Mouse (Mus musculus): ENCODE data around the gene Selenon. TPM values are rescaled to one million over a fixed set of nuclear protein-coding genes. Genes with fewer than 3 reads are reported as not detected.

Gene Selenon
- polyA plus RNA-seq (2015; fragmentation: Nextera tagmentation; extraction: Ambion mirVana) = 9.7 and 10.4 TPM in 2 replicates

DNA sequence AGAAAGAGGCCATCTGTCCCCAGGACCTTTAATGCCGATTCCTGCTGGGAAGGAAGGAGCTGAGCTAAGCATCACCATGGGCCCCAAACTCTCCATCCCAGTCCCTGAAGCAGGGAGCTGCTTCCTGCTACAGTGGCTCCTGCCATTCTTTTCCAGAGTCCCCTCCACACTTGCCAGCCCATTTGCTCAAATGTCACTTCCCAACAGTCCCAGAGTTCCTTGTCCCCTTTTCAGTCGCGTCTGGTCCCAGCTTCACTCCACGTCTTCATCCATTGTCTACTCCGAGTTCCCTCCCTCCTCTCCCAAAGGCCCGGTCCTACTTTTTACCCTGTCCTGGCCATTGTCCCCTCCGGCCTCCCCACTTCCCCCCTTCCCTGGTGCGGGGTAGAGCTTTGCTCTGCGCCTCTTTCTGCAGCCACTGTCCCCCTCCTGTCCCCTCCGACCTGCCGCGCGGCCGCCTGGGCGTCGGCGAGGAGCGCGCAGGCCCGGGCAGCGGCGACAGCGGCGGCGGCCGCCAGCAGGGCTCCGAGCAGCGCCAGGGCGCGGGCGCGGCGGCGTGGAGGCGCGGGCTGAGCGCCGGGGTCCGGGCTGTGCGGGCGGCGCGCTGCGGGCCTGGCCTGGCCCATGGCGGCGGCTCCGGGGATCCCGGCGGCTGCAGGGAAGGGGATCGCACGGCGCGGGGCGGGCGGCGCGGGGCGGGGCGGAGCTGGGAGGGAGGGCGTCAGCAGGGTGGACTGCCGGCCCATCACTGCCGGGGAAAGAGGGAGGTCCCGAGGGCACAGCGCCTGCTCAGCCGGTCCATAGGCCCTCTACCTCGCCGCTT lies at the start of gene Selenon:
Gene Selenon, minus strand, starts transcription at position 673 of the 823 bp plus-strand sequence.
- Histone ChIP-seq H3K4me2 (ENCODE audit: low read depth, low read length) (peak within 1 kb of the TSS; percentile 82), H3K4me3 (ENCODE audit: low read length) (peak within 1 kb of the TSS; percentile 85), H3K4me1 (replicated peaks; ENCODE audit: control insufficient read depth, insufficient read depth, low read length) (peaks cover 30% of the 10 kb centered on the region), H3K9me3 (ENCODE audit: control insufficient read depth, low read length) (peaks cover 7% of the 10 kb centered on the region), H3K27me3 (ENCODE audit: control insufficient read depth, insufficient read depth, low read depth, low read length) (no peaks in the 10 kb centered on the region), H3K36me3 (ENCODE audit: control insufficient read depth, insufficient read depth, low read length) (peaks cover 12% of the 10 kb centered on the region), H3K9ac (ENCODE audit: low read length) (peak within 1 kb of the TSS; percentile 95), H3K27ac (ENCODE audit: low read length) (peak within 1 kb of the TSS; percentile 85)
- peak; percentile 94 for ATAC-seq (ENCODE audit: low read depth)
- WGBS = 1% methylated on average over 45 of the region's 67 CpGs

DNA sequence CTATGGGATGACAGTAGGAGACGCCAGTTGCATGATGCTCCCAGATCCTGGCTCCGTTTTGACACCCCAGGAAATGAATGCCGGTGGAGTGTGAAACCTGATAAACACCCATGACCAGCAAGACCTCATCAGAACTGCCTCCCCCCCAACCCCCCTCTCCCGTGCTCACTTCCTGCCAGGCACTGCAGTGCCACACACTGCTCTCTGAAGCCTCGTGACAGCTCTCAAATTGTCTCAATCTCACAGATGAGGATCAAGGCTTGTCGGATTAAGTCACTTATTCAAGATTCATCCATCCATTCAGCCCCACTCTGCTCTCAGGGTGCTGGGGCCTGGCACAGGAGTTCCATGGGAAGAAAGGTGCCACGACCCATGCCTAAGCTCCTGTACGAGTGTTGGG lies 49.4 kb upstream of the Selenon start:
- ATAC-seq (ENCODE audit: low read depth) = no peak
- Histone ChIP-seq H3K27me3 (ENCODE audit: control insufficient read depth, insufficient read depth, low read depth, low read length) (no peaks in the 10 kb centered on the region), H3K36me3 (ENCODE audit: control insufficient read depth, insufficient read depth, low read length) (no peaks in the 10 kb centered on the region), H3K4me3 (ENCODE audit: low read length) (no peak overlapping the region), H3K27ac (ENCODE audit: low read length) (no peak overlapping the region), H3K9ac (ENCODE audit: low read length) (0 out of 2 replicates have a peak overlapping the region, but pooled peaks have one; percentile 36), H3K4me1 (replicated peaks; ENCODE audit: control insufficient read depth, insufficient read depth, low read length) (peaks cover 10% of the 10 kb centered on the region; the same call in 1 of the 2 replicates), H3K9me3 (ENCODE audit: control insufficient read depth, low read length) (no peaks in the 10 kb centered on the region), H3K4me2 (ENCODE audit: low read depth, low read length) (no peak overlapping the region)
- WGBS = 37% methylated on average over 8 of the region's 8 CpGs

DNA sequence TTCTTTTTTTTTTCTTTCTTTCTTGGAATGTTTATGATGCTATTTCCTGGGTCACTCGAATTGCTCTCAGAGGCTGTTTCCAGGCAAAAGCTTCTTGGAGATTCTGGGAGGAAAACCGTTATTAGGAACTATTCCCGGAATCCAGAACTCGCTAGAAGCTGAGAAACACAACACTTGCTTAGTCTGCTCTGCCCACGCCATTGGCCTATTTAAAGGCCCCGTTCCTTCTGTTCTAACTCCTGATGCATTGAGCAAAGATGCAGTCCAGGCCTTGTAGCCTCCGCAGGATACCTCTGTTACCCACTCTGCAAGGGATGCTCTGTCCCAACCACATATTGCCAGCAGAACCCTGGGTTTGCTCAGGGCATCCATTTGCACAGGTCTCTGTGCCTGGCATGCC lies 48.8 kb upstream of the Selenon start:
- Histone ChIP-seq H3K9me3 (ENCODE audit: control insufficient read depth, low read length) (no peaks in the 10 kb centered on the region), H3K27me3 (ENCODE audit: control insufficient read depth, insufficient read depth, low read depth, low read length) (no peaks in the 10 kb centered on the region), H3K4me2 (ENCODE audit: low read depth, low read length) (no peak overlapping the region), H3K9ac (ENCODE audit: low read length) (no peak overlapping the region), H3K4me1 (replicated peaks; ENCODE audit: control insufficient read depth, insufficient read depth, low read length) (peaks cover 5% of the 10 kb centered on the region; the same call in 1 of the 2 replicates), H3K36me3 (ENCODE audit: control insufficient read depth, insufficient read depth, low read length) (no peaks in the 10 kb centered on the region), H3K4me3 (ENCODE audit: low read length) (no peak overlapping the region), H3K27ac (ENCODE audit: low read length) (no peak overlapping the region)
- ATAC-seq (ENCODE audit: low read depth) = no peak
- 56% methylated on average over 7 of the region's 7 CpGs for WGBS

DNA sequence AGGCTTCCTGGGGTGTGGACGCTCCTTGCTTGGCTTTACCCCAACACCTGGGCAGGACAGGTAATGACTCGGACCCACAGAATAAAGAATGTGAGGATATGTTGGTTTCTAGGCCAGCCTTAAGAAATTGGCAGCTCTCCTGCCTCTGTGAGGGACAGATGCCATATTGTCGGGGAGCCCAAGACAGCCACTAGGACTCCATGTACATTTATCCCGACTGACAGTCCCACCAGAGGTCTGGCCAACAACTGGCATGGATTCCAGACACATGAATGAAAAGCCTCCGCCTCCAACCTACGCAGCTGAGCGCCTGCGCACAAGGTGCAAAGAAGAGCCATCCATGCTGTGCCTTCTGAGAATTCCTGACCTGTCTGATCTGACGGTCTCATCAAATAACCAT lies 48.1 kb upstream of the Selenon start:
- ATAC-seq (ENCODE audit: low read depth) = no peak
- Histone ChIP-seq H3K27ac (ENCODE audit: low read length) (no peak overlapping the region), H3K9me3 (ENCODE audit: control insufficient read depth, low read length) (no peaks in the 10 kb centered on the region), H3K4me3 (ENCODE audit: low read length) (no peak overlapping the region), H3K36me3 (ENCODE audit: control insufficient read depth, insufficient read depth, low read length) (no peaks in the 10 kb centered on the region), H3K27me3 (ENCODE audit: control insufficient read depth, insufficient read depth, low read depth, low read length) (no peaks in the 10 kb centered on the region), H3K4me2 (ENCODE audit: low read depth, low read length) (no peak overlapping the region), H3K9ac (ENCODE audit: low read length) (no peak overlapping the region), H3K4me1 (replicated peaks; ENCODE audit: control insufficient read depth, insufficient read depth, low read length) (peaks cover 5% of the 10 kb centered on the region; the same call in 1 of the 2 replicates)
- 84% methylated on average over 9 of the region's 9 CpGs for WGBS

DNA sequence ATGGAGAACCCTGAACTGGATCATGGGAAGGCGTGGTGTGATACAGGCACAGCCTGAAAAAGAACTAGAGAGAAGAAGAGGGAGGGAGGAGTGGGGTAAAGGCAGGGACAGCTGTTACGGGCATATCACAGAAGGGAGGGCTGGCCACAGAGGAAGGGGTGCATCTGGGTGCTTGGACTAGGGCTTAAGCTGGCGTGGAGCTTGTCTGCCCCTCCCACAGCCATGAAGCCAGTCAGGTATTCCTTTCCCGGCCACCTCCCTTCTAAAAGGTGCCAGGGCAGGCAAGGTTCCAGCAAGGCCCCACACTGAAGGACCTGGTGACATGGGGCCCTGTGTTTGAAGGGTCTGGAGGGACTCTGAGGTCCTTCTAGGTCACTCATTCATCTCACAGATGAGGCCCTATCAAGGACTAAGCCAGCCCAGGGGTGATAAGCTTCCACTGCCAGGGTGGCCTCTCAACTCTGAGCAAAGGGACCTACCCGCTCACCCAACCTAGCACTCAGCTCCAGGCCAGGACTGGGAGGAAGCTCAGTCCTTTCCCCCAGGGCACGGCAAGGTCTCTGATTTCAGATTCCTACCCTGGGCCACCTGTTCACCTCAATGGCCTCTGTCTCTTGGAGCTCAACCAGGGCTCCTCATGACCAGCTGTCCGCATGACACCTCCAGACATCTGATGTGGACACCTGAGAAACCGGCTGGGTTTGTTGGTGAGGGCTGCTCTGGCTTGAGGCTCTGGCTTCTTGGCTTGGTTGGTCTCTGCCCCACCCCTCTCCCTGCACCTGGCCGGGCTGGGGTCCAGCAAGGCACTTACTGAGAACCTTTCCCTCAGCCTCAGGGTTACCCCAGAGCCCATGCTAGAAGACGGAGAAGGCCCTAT lies 45.1 kb upstream of the Selenon start:
- Histone ChIP-seq H3K4me1 (replicated peaks; ENCODE audit: control insufficient read depth, insufficient read depth, low read length) (peaks cover 5% of the 10 kb centered on the region; the same call in 1 of the 2 replicates), H3K27ac (ENCODE audit: low read length) (no peak overlapping the region), H3K9ac (ENCODE audit: low read length) (no peak overlapping the region), H3K9me3 (ENCODE audit: control insufficient read depth, low read length) (no peaks in the 10 kb centered on the region), H3K4me3 (ENCODE audit: low read length) (no peak overlapping the region), H3K36me3 (ENCODE audit: control insufficient read depth, insufficient read depth, low read length) (no peaks in the 10 kb centered on the region), H3K27me3 (ENCODE audit: control insufficient read depth, insufficient read depth, low read depth, low read length) (no peaks in the 10 kb centered on the region), H3K4me2 (ENCODE audit: low read depth, low read length) (no peak overlapping the region)
- ATAC-seq (ENCODE audit: low read depth) = no peak
- WGBS = 60% methylated on average over 10 of the region's 10 CpGs

DNA sequence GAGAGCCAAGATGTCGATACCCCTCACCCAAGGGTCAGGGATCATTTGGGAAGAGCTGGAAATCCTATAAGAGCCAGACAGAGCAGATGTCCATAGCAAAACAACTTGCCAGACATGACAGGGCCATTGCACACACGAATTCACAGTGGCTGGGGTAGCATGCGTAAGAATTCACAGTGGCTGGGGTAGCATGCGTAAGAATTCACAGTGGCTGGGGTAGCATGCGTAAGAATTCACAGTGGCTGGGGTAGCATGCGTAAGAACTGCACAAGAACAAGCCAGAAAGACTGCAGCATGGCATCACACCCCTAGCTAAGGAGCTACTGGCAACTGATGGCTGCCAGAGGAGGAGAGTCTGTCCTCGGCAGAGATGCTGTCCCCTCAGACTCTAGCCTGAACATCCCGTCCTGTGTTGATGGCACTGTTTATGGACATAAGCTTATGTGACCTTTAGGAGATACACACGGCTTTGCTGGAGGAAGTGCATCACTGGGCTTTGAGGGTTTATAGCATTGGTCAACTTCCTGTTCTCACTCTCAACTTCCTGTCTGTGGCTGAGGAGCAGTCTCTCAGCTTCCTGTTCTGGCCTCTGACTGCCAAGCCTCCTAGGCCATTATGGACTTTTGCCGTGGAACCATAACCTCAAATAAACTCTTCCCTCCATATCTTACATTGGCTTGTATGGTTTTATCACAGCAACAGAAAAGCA lies 42.9 kb upstream of the Selenon start:
- 76% methylated on average over 10 of the region's 10 CpGs for WGBS
- Histone ChIP-seq H3K36me3 (ENCODE audit: control insufficient read depth, insufficient read depth, low read length) (no peaks in the 10 kb centered on the region), H3K4me2 (ENCODE audit: low read depth, low read length) (no peak overlapping the region), H3K27me3 (ENCODE audit: control insufficient read depth, insufficient read depth, low read depth, low read length) (no peaks in the 10 kb centered on the region), H3K27ac (ENCODE audit: low read length) (no peak overlapping the region), H3K9ac (ENCODE audit: low read length) (no peak overlapping the region), H3K4me3 (ENCODE audit: low read length) (no peak overlapping the region), H3K9me3 (ENCODE audit: control insufficient read depth, low read length) (no peaks in the 10 kb centered on the region), H3K4me1 (replicated peaks; ENCODE audit: control insufficient read depth, insufficient read depth, low read length) (peaks cover 11% of the 10 kb centered on the region)
- ATAC-seq (ENCODE audit: low read depth) = no peak

DNA sequence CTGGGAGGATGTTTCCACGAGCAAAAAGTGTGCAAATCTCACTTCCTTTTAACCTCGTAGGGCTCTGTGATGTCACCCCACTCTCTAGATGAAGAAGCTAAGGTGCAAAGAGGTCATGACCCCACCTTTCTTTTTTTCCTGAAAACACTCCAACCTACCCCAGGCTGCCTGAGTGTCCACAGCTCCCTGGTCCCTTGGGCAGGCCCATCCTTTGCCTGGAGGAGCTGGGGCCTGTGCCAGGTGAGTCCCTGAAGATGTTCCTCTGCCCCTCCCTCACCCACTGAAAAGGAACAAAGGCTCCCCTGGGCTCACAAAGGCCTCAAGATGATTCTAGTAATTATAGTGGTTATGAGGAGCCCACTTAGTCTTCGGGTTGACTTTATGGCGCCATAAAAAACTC lies 40.5 kb upstream of the Selenon start:
- no peak for ATAC-seq (ENCODE audit: low read depth)

DNA sequence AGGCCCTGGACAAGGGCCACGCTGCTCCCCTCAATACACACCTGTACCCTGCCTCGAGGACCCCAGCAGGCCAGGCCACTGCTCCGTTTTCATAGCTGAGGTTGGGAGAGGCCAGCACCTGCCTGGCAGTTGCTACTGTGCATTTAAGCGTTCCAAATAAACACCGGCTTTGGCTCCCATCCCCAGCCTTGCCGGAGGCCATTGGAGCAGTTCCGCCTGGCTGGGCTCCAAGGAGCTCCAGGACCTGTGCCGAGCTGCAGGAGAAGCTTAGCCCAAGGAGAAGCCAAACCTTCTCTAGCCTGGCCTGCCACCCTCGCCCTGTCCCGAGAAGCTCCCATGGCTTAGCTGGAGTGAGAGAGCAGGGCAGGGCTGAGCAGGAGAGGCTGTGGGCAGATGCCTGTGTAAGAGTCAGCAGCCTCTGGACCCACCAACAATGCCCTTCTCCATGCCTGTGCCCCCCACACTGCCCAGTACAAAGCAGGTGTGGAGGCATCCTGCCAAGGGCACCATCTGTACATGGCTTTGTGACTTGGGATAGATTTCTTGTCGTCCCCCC lies 39.6 kb upstream of the Selenon start:
- H3K4me2 ChIP-seq (ENCODE audit: low read depth, low read length) = no peak overlapping the region
- 34% methylated on average over 11 of the region's 11 CpGs for WGBS
- H3K27ac ChIP-seq (ENCODE audit: low read length) = no peak overlapping the region
- no peaks in the 10 kb centered on the region for H3K27me3 ChIP-seq (ENCODE audit: control insufficient read depth, insufficient read depth, low read depth, low read length)
- H3K4me1 ChIP-seq (replicated peaks; ENCODE audit: control insufficient read depth, insufficient read depth, low read length) = peaks cover 11% of the 10 kb centered on the region
- no peak overlapping the region for H3K4me3 ChIP-seq (ENCODE audit: low read length)
- ATAC-seq (ENCODE audit: low read depth) = peak; percentile 69
- no peaks in the 10 kb centered on the region for H3K9me3 ChIP-seq (ENCODE audit: control insufficient read depth, low read length)
- no peak overlapping the region for H3K9ac ChIP-seq (ENCODE audit: low read length)
- no peaks in the 10 kb centered on the region for H3K36me3 ChIP-seq (ENCODE audit: control insufficient read depth, insufficient read depth, low read length)

More for the DNA sequence above, 40.5 kb upstream of the Selenon start:
- H3K36me3 ChIP-seq (ENCODE audit: control insufficient read depth, insufficient read depth, low read length) = no peaks in the 10 kb centered on the region
- H3K27ac ChIP-seq (ENCODE audit: low read length) = no peak overlapping the region
- H3K4me2 ChIP-seq (ENCODE audit: low read depth, low read length) = no peak overlapping the region
- no peaks in the 10 kb centered on the region for H3K27me3 ChIP-seq (ENCODE audit: control insufficient read depth, insufficient read depth, low read depth, low read length)
- peaks cover 11% of the 10 kb centered on the region for H3K4me1 ChIP-seq (replicated peaks; ENCODE audit: control insufficient read depth, insufficient read depth, low read length)
- H3K9ac ChIP-seq (ENCODE audit: low read length) = no peak overlapping the region
- no peaks in the 10 kb centered on the region for H3K9me3 ChIP-seq (ENCODE audit: control insufficient read depth, low read length)
- no peak overlapping the region for H3K4me3 ChIP-seq (ENCODE audit: low read length)
- 68% methylated on average over 4 of the region's 4 CpGs for WGBS
